Mouse (Mus musculus): Measurements from ENCODE around the gene Fcgrt.
"Not testable (repeated sequence)": the region's sequence is repeated elsewhere in the genome, so short reads cannot be mapped to it uniquely, and the experiment has no call there.

- TF ChIP-seq UBTF (IDR thresholded peaks at IDR 0.05; ENCODE audit: low read depth, low read length); ELF1 (IDR thresholded peaks at IDR 0.05; ENCODE audit: low read depth, low read length); JUND (conservative IDR thresholded peaks at IDR 0.05; ENCODE audit: low read depth, low read length); POLR2A (IDR thresholded peaks at IDR 0.05; ENCODE audit: low read depth, low read length): not testable (repeated sequence)
Measured at GRCm38 (mm10) chr7:45153052-45153451, 49.4 kb upstream of the Fcgrt start.
